Comparison of ENCODE assay signal across 28 mouse cellular contexts in genomic region chr11:77355055-77355454, GRCm38 (mm10).
DNase-seq lines count a peak whose midpoint lies in the region; ATAC-seq and TF ChIP-seq lines count a peak whose summit lies in the region.
"Had no signal": no experiment of that assay in that cellular context is flagged by ENCODE, and none has a peak within 500 bp of the region (broad histone marks: within the 10 kb centered on the region; RNA-seq: fewer than 3 reads in every experiment).

No protein-coding gene starts in this region.

- 73% methylated on average over 3 of the region's 3 CpGs for WGBS in kidney, postnatal 0 days
- WGBS in limb, embryonic 10.5 days: 88% methylated on average over 3 of the region's 3 CpGs
- WGBS in intestine, embryonic 15.5 days: 75% methylated on average over 3 of the region's 3 CpGs

- peak; percentile 3 for DNase-seq in kidney, postnatal 0 days (ENCODE audit: low spot score)
- DNase-seq in kidney, postnatal 14 days: no peak
- peak; percentile 74 for DNase-seq in A20 (ENCODE audit: low read depth, low spot score)
- DNase-seq in B cell, adult 2 months: peak; percentile 39 to 40
- DNase-seq in limb, embryonic 10.5 days (ENCODE audit: low spot score): no peak
- DNase-seq in kidney, postnatal 25 days: no peak
- DNase-seq: adrenal gland, adult 8-10 months; adrenal gland, postnatal 25 days; cerebellum, adult 11 months; cerebellum, adult 2 months; cerebellum, adult 9-11 months; cerebellum, postnatal 25 days; gastrocnemius, postnatal 10 days; heart, postnatal 10 days; heart, postnatal 4 days had no signal

- H3K36me3 ChIP-seq in kidney, postnatal 0 days (ENCODE audit: insufficient read depth, low read length): no peaks in the 10 kb centered on the region
- H3K36me3 ChIP-seq in limb, embryonic 10.5 days: no peaks in the 10 kb centered on the region
- H3K36me3 ChIP-seq in intestine, embryonic 15.5 days: no peaks in the 10 kb centered on the region
- H3K36me3 ChIP-seq: embryonic facial prominence, embryonic 10.5 days; embryonic facial prominence, embryonic 13.5 days; forebrain, embryonic 12.5 days; forebrain, embryonic 15.5 days; heart, embryonic 12.5 days; heart, embryonic 15.5 days had no signal

- no peak overlapping the region for H3K9ac ChIP-seq in kidney, postnatal 0 days (ENCODE audit: low read depth, low read length)
- no peak overlapping the region for H3K9ac ChIP-seq in intestine, embryonic 15.5 days
- H3K9ac ChIP-seq: embryonic facial prominence, embryonic 13.5 days; forebrain, embryonic 12.5 days; forebrain, embryonic 15.5 days; heart, embryonic 12.5 days; heart, embryonic 15.5 days; hindbrain, embryonic 14.5 days had no signal

- H3K4me1 ChIP-seq in kidney, postnatal 0 days (replicated peaks; ENCODE audit: insufficient read depth, low read length): no peaks in the 10 kb centered on the region
- peaks cover 23% of the 10 kb centered on the region for H3K4me1 ChIP-seq in bone marrow macrophage, adult 2 months (ENCODE audit: control insufficient read depth, insufficient read depth, low read length)
- no peaks in the 10 kb centered on the region for H3K4me1 ChIP-seq in limb, embryonic 10.5 days
- no peaks in the 10 kb centered on the region for H3K4me1 ChIP-seq in intestine, embryonic 15.5 days (replicated peaks)
- H3K4me1 ChIP-seq: embryonic facial prominence, embryonic 10.5 days; embryonic facial prominence, embryonic 13.5 days; forebrain, embryonic 12.5 days; forebrain, embryonic 15.5 days had no signal

- H3K27me3 ChIP-seq in kidney, postnatal 0 days (ENCODE audit: insufficient read depth, low read length): no peaks in the 10 kb centered on the region
- H3K27me3 ChIP-seq in limb, embryonic 10.5 days (ENCODE audit: low read depth, poor library complexity, severe bottlenecking): no peaks in the 10 kb centered on the region
- no peaks in the 10 kb centered on the region for H3K27me3 ChIP-seq in intestine, embryonic 15.5 days (replicated peaks)
- H3K27me3 ChIP-seq: embryonic facial prominence, embryonic 13.5 days; forebrain, embryonic 12.5 days; forebrain, embryonic 15.5 days; heart, embryonic 12.5 days; heart, embryonic 15.5 days had no signal

- H3K4me3 ChIP-seq in kidney, postnatal 0 days (replicated peaks; ENCODE audit: low read depth, low read length): no peak overlapping the region
- H3K4me3 ChIP-seq in bone marrow macrophage, adult 2 months (ENCODE audit: insufficient read depth, low read length): no peak overlapping the region
- no peak overlapping the region for H3K4me3 ChIP-seq in limb, embryonic 10.5 days
- no peak overlapping the region for H3K4me3 ChIP-seq in intestine, embryonic 15.5 days (replicated peaks)
- H3K4me3 ChIP-seq: embryonic facial prominence, embryonic 10.5 days; embryonic facial prominence, embryonic 13.5 days; erythroblast, embryonic 14.5 days; forebrain, embryonic 12.5 days; forebrain, embryonic 15.5 days; heart, embryonic 12.5 days; heart, embryonic 15.5 days had no signal

- no peak for TF ChIP-seq CTCF in kidney, postnatal 0 days (IDR thresholded peaks at IDR 0.05; ENCODE audit: low read depth)
- TF ChIP-seq CTCF in bone marrow macrophage, adult 2 months (IDR thresholded peaks at IDR 0.05; ENCODE audit: low read depth, low read length): no peak

- no peak for TF ChIP-seq POLR2A in bone marrow macrophage, adult 2 months (IDR thresholded peaks at IDR 0.05; ENCODE audit: borderline replicate concordance, low read depth, low read length)

- ATAC-seq in kidney, postnatal 0 days (replicated peaks; ENCODE audit: low FRiP score, low read depth): no peak
- ATAC-seq in intestine, embryonic 15.5 days: no peak
- ATAC-seq: activated CD4-positive, CD25-positive, alpha-beta regulatory T cell, adult 4 months; forebrain, embryonic 15.5 days; hindbrain, postnatal 0 days; inflammation-experienced regulatory T-cells, adult 6 months had no signal

- H3K27ac ChIP-seq in kidney, postnatal 0 days: no peak overlapping the region
- H3K27ac ChIP-seq in bone marrow macrophage, adult 2 months (ENCODE audit: insufficient read depth, low read depth, low read length): peak overlapping the region; percentile 55
- no peak overlapping the region for H3K27ac ChIP-seq in limb, embryonic 10.5 days
- no peak overlapping the region for H3K27ac ChIP-seq in intestine, embryonic 15.5 days
- H3K27ac ChIP-seq: embryonic facial prominence, embryonic 10.5 days; embryonic facial prominence, embryonic 13.5 days; forebrain, embryonic 12.5 days; forebrain, embryonic 15.5 days; heart, embryonic 15.5 days; hindbrain, embryonic 14.5 days; hindbrain, postnatal 0 days had no signal

- no peak overlapping the region for H3K4me2 ChIP-seq in kidney, postnatal 0 days (ENCODE audit: low read length)
- no peak overlapping the region for H3K4me2 ChIP-seq in intestine, embryonic 15.5 days (replicated peaks)
- H3K4me2 ChIP-seq: embryonic facial prominence, embryonic 13.5 days; forebrain, embryonic 12.5 days; forebrain, embryonic 15.5 days; heart, embryonic 12.5 days; heart, embryonic 15.5 days; hindbrain, embryonic 14.5 days had no signal

- H3K9me3 ChIP-seq in kidney, postnatal 0 days (replicated peaks; ENCODE audit: low read length): no peaks in the 10 kb centered on the region
- no peaks in the 10 kb centered on the region for H3K9me3 ChIP-seq in limb, embryonic 10.5 days (replicated peaks)
- H3K9me3 ChIP-seq in intestine, embryonic 15.5 days: no peaks in the 10 kb centered on the region
- H3K9me3 ChIP-seq: embryonic facial prominence, embryonic 10.5 days; embryonic facial prominence, embryonic 13.5 days; forebrain, embryonic 12.5 days; forebrain, embryonic 15.5 days; heart, embryonic 12.5 days; heart, embryonic 15.5 days had no signal

Comparison
In these comparisons a context has a peak if more than half of its experiments do, and no peak if none do; other contexts are left out.
1. DNase-seq: peak in kidney, postnatal 0 days (single experiment), A20 (single experiment) and B cell, adult 2 months (2 of 2); none in kidney, postnatal 14 days (single experiment), limb, embryonic 10.5 days (single experiment) and kidney, postnatal 25 days (0 of 2).